Mouse (Mus musculus) stomach, embryonic 14.5 days (tissue): ENCODE measurements around the gene Ryr2. TPM values are rescaled to one million over a fixed set of nuclear protein-coding genes. Genes with fewer than 3 reads are reported as not detected.

Experiments
- ATAC-seq: fragments of 200-750 bp; cut with Nextera tagmentation; 2 replicates; pipeline ENCODE4 v1.8.0; 2017; ENCODE audit warnings: low read depth, moderate TSS enrichment; ENCODE audit not compliant: insufficient number of reproducible peaks, insufficient read depth, low FRiP score
- H3K27ac ChIP-seq: fragments of 300-500 bp; sonication (generic); 2 replicates; pipeline ENCODE4 v1.5.1; 2014; ENCODE audit warnings: mild to moderate bottlenecking, low read length, moderate library complexity, mixed read lengths
- H3K27me3 ChIP-seq: fragments of 300-500 bp; sonication (generic); 2 replicates; pipeline ENCODE4 v1.6.1; 2014; ENCODE audit warnings: low read length, control low read depth, mixed read lengths; ENCODE audit not compliant: control insufficient read depth, insufficient read depth
- H3K36me3 ChIP-seq: fragments of 300-500 bp; sonication (generic); 2 replicates; pipeline ENCODE4 v1.6.1; 2014; ENCODE audit warnings: mild to moderate bottlenecking, control low read depth, low read length, moderate library complexity, mixed read lengths; ENCODE audit not compliant: control insufficient read depth, insufficient read depth
- H3K4me1 ChIP-seq: fragments of 300-500 bp; sonication (generic); 2 replicates; pipeline ENCODE4 v1.6.1; 2014; ENCODE audit warnings: low read length, control low read depth, mixed read lengths; ENCODE audit not compliant: control insufficient read depth, insufficient read depth
- H3K4me2 ChIP-seq: fragments of 300-500 bp; sonication (generic); replicated peaks from 2 replicates; pipeline ENCODE4 v1.6.1; 2014; ENCODE audit warnings: low read depth, low read length, control low read depth
- H3K4me3 ChIP-seq: fragments of 300-500 bp; sonication (generic); 2 replicates; pipeline ENCODE4 v1.5.1; 2014; ENCODE audit warnings: low read depth, low read length, control low read depth
- H3K9ac ChIP-seq: fragments of 300-500 bp; sonication (generic); replicated peaks from 2 replicates; pipeline ENCODE4 v1.6.1; 2014; ENCODE audit warnings: low read depth, mild to moderate bottlenecking, control low read depth, low read length, moderate library complexity, mixed read lengths
- H3K9me3 ChIP-seq: fragments of 300-500 bp; sonication (generic); 2 replicates; pipeline ENCODE4 v1.6.1; 2016; ENCODE audit warnings: low read depth, low read length, control low read depth; ENCODE audit not compliant: control insufficient read depth
- WGBS: fragments of 180-500 bp; shearing (Covaris S2); extraction: QIAGEN DNeasy Blood & Tissue Kit; methylation state at CpG from one replicate; pipeline ENCODE4 v1.1.7; 2014; 5-methylcytosine and 5-hydroxymethylcytosine counted together
- polyA plus RNA-seq: library from polyadenylated mRNA; unstranded; fragments of >200 nt; fragmentation: Nextera tagmentation; extraction: Ambion mirVana; gene quantifications from 2 replicates; pipeline ENCODE4 v1.2.1, GENCODE M21; 2014

Ryr2 gene
- polyA plus RNA-seq, 1 experiment from 2014 or later, result 2.6 TPM

- Histone ChIP-seq H3K4me2 (no peak overlapping the region), H3K36me3 (no peaks in the 10 kb centered on the region), H3K4me1 (no peaks in the 10 kb centered on the region), H3K9ac (no peak overlapping the region), H3K27ac (no peak overlapping the region), H3K27me3 (no peaks in the 10 kb centered on the region), H3K4me3 (no peak overlapping the region), H3K9me3 (no peaks in the 10 kb centered on the region)
- WGBS, result 66% methylated on average over 7 of the region's 7 CpGs
- ATAC-seq, result peak; percentile 49; the same call in 1 of the 2 replicates
These were observed 396.9 kb downstream of the Ryr2 start for GRCm38 (mm10) chr13:11709708-11710471.

- Histone ChIP-seq H3K36me3 (no peaks in the 10 kb centered on the region), H3K4me2 (no peak overlapping the region), H3K9ac (no peak overlapping the region), H3K27ac (no peak overlapping the region), H3K4me3 (no peak overlapping the region), H3K27me3 (no peaks in the 10 kb centered on the region), H3K4me1 (no peaks in the 10 kb centered on the region), H3K9me3 (no peaks in the 10 kb centered on the region)
- 94% methylated on average over 3 of the region's 3 CpGs for WGBS
- no peak for ATAC-seq
These were observed 405.0 kb downstream of the Ryr2 start for GRCm38 (mm10) chr13:11701721-11702120.

DNA sequence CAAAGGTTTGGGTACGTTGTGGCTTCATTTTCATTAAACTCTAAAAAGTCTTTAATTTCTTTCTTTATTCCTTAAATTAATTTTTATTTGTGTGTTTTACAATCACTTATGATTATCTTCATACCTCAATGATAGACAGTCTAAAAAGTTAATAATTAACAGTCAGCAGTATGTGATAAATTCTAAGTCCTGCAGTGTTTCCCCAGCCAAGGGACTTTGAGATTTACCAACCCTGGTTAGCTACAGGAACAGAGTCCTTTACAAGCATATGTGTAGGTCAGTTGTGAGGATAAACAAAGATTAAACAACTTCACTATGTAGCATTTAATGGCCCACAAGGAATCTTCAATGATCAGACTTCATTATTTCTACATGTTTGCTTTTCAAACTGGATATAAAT, 410.2 kb downstream of the Ryr2 start:
- H3K9ac ChIP-seq, result no peak overlapping the region
- H3K27ac ChIP-seq, result no peak overlapping the region
- H3K36me3 ChIP-seq, result no peaks in the 10 kb centered on the region
- H3K4me2 ChIP-seq, result no peak overlapping the region
- ATAC-seq, result no peak
- no peaks in the 10 kb centered on the region for H3K9me3 ChIP-seq
- H3K4me3 ChIP-seq, result no peak overlapping the region
- WGBS, result 84% methylated on average over 1 of the region's 1 CpGs
- no peaks in the 10 kb centered on the region for H3K4me1 ChIP-seq
- H3K27me3 ChIP-seq, result no peaks in the 10 kb centered on the region

- H3K27me3 ChIP-seq, result no peaks in the 10 kb centered on the region
- H3K4me2 ChIP-seq, result no peak overlapping the region
- H3K4me3 ChIP-seq, result no peak overlapping the region
- no peak overlapping the region for H3K27ac ChIP-seq
- H3K4me1 ChIP-seq, result no peaks in the 10 kb centered on the region
- H3K9me3 ChIP-seq, result no peaks in the 10 kb centered on the region
- ATAC-seq, result no peak
- H3K36me3 ChIP-seq, result no peaks in the 10 kb centered on the region
- WGBS, result 72% methylated on average over 4 of the region's 4 CpGs
- H3K9ac ChIP-seq, result no peak overlapping the region
These were observed 424.9 kb downstream of the Ryr2 start for GRCm38 (mm10) chr13:11681802-11682201.

GRCm38 (mm10) chr13:11662815-11663214, 443.9 kb downstream of the Ryr2 start:
- H3K4me1 ChIP-seq, result no peaks in the 10 kb centered on the region
- ATAC-seq, result no peak
- H3K27ac ChIP-seq, result no peak overlapping the region
- no peaks in the 10 kb centered on the region for H3K27me3 ChIP-seq
- H3K4me3 ChIP-seq, result no peak overlapping the region
- no peaks in the 10 kb centered on the region for H3K9me3 ChIP-seq
- H3K4me2 ChIP-seq, result no peak overlapping the region
- no peak overlapping the region for H3K9ac ChIP-seq
- no peaks in the 10 kb centered on the region for H3K36me3 ChIP-seq

GRCm38 (mm10) chr13:11644846-11645245, 461.9 kb downstream of the Ryr2 start:
- no peak overlapping the region for H3K4me2 ChIP-seq
- H3K4me1 ChIP-seq, result no peaks in the 10 kb centered on the region
- no peak overlapping the region for H3K4me3 ChIP-seq
- H3K27me3 ChIP-seq, result no peaks in the 10 kb centered on the region
- no peaks in the 10 kb centered on the region for H3K36me3 ChIP-seq
- ATAC-seq, result no peak
- WGBS, result 81% methylated on average over 1 of the region's 1 CpGs
- H3K9ac ChIP-seq, result no peak overlapping the region
- H3K9me3 ChIP-seq, result no peaks in the 10 kb centered on the region
- no peak overlapping the region for H3K27ac ChIP-seq

- 86% methylated on average over 5 of the region's 5 CpGs for WGBS
- no peak overlapping the region for H3K27ac ChIP-seq
- ATAC-seq, result no peak
- no peaks in the 10 kb centered on the region for H3K27me3 ChIP-seq
- no peaks in the 10 kb centered on the region for H3K36me3 ChIP-seq
- H3K4me2 ChIP-seq, result no peak overlapping the region
- no peak overlapping the region for H3K4me3 ChIP-seq
- H3K9me3 ChIP-seq, result no peaks in the 10 kb centered on the region
- H3K9ac ChIP-seq, result no peak overlapping the region
- no peaks in the 10 kb centered on the region for H3K4me1 ChIP-seq
These were observed 470.4 kb downstream of the Ryr2 start for GRCm38 (mm10) chr13:11636383-11636782.

- 89% methylated on average over 7 of the region's 7 CpGs for WGBS
- ATAC-seq, result no peak
These were observed 482.2 kb downstream of the Ryr2 start for GRCm38 (mm10) chr13:11624513-11624912.

DNA sequence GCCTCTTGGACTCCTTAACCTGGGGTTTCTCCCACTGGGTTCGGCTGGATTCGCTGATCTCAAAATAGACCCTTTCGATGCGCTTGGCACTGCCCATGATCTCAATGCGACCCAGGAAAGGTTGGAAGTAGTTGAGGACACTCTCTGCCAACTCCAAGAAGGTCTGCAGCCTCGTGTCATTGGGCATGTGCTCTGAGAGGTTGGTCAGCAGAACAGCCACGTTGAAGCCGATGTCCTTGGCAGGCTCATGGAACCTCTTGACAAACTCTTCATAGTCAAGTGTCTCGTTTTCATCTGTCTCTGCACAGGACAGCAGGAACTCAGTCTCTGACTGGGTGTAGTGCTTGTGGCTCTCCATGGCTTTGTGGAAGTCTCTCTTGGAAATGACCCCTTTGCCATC, 511.3 kb downstream of the Ryr2 start:
- WGBS, result 93% methylated on average over 9 of the region's 9 CpGs
- H3K4me1 ChIP-seq, result no peaks in the 10 kb centered on the region

More at GRCm38 (mm10) chr13:11624513-11624912, 482.2 kb downstream of the Ryr2 start:
- Histone ChIP-seq H3K9ac (no peak overlapping the region), H3K4me1 (no peaks in the 10 kb centered on the region), H3K4me3 (no peak overlapping the region), H3K36me3 (no peaks in the 10 kb centered on the region), H3K9me3 (no peaks in the 10 kb centered on the region), H3K4me2 (no peak overlapping the region), H3K27me3 (no peaks in the 10 kb centered on the region), H3K27ac (no peak overlapping the region)

More for the DNA sequence above, 511.3 kb downstream of the Ryr2 start:
- Histone ChIP-seq H3K9ac (no peak overlapping the region), H3K27ac (no peak overlapping the region), H3K36me3 (no peaks in the 10 kb centered on the region), H3K27me3 (no peaks in the 10 kb centered on the region), H3K4me2 (no peak overlapping the region), H3K4me3 (no peak overlapping the region), H3K9me3 (no peaks in the 10 kb centered on the region)
- no peak for ATAC-seq
